Mouse (Mus musculus) splenic B cell, adult 2 months (primary cell): ENCODE data around the gene E130114P18Rik.

Experiments used
- DNase-seq: peaks from one replicate; pipeline ENCODE4 v3.0.0-alpha.2; 2011; ENCODE audit warnings: low read depth, low spot score
- H3K27me3 ChIP-seq: 2 replicates; pipeline ENCODE4 v1.6.1; 2012; ENCODE audit warnings: mild to moderate bottlenecking, low read length, moderate library complexity, mixed read lengths; ENCODE audit not compliant: control insufficient read depth, poor library complexity, insufficient read depth, severe bottlenecking
- H3K36me3 ChIP-seq: 2 replicates; pipeline ENCODE4 v1.6.1; 2012; ENCODE audit warnings: mild to moderate bottlenecking, low read length, moderate library complexity, mixed read lengths; ENCODE audit not compliant: control insufficient read depth, poor library complexity, insufficient read depth, severe bottlenecking

Gene E130114P18Rik

GRCm38 (mm10) chr4:97661611-97662273 is 116.1 kb downstream of the E130114P18Rik start:
- DNase-seq: no peak
- Histone ChIP-seq H3K36me3 (no peaks in the 10 kb centered on the region), H3K27me3 (no peaks in the 10 kb centered on the region)

GRCm38 (mm10) chr4:97657586-97657985 is 120.3 kb downstream of the E130114P18Rik start:
- Histone ChIP-seq H3K36me3 (no peaks in the 10 kb centered on the region), H3K27me3 (no peaks in the 10 kb centered on the region)
- no peak for DNase-seq

GRCm38 (mm10) chr4:97649626-97650015 is 128.3 kb downstream of the E130114P18Rik start:
- H3K27me3 ChIP-seq: no peaks in the 10 kb centered on the region
- DNase-seq: no peak
- no peaks in the 10 kb centered on the region for H3K36me3 ChIP-seq

GRCm38 (mm10) chr4:97648825-97649625 is 128.9 kb downstream of the E130114P18Rik start:
- H3K27me3 ChIP-seq: no peaks in the 10 kb centered on the region
- no peaks in the 10 kb centered on the region for H3K36me3 ChIP-seq
- no peak for DNase-seq

GRCm38 (mm10) chr4:97648436-97648707 is 129.5 kb downstream of the E130114P18Rik start:
- no peaks in the 10 kb centered on the region for H3K27me3 ChIP-seq
- H3K36me3 ChIP-seq: no peaks in the 10 kb centered on the region
- no peak for DNase-seq

- H3K36me3 ChIP-seq: no peaks in the 10 kb centered on the region
- no peaks in the 10 kb centered on the region for H3K27me3 ChIP-seq
- DNase-seq: no peak
Observed at GRCm38 (mm10) chr4:97647700-97648435, 130.0 kb downstream of the E130114P18Rik start.

GRCm38 (mm10) chr4:97647236-97647635 is 130.6 kb downstream of the E130114P18Rik start:
- DNase-seq: no peak
- no peaks in the 10 kb centered on the region for H3K27me3 ChIP-seq

GRCm38 (mm10) chr4:97640385-97640784 is 137.5 kb downstream of the E130114P18Rik start:
- H3K36me3 ChIP-seq: no peaks in the 10 kb centered on the region
- no peak for DNase-seq
- no peaks in the 10 kb centered on the region for H3K27me3 ChIP-seq

More at GRCm38 (mm10) chr4:97647236-97647635, 130.6 kb downstream of the E130114P18Rik start:
- no peaks in the 10 kb centered on the region for H3K36me3 ChIP-seq

- no peaks in the 10 kb centered on the region for H3K36me3 ChIP-seq
- no peaks in the 10 kb centered on the region for H3K27me3 ChIP-seq
- DNase-seq: no peak
Observed at GRCm38 (mm10) chr4:97636569-97636968, 141.3 kb downstream of the E130114P18Rik start.

- Histone ChIP-seq H3K36me3 (no peaks in the 10 kb centered on the region), H3K27me3 (no peaks in the 10 kb centered on the region)
- no peak for DNase-seq
Observed at GRCm38 (mm10) chr4:97635757-97636292, 142.1 kb downstream of the E130114P18Rik start.

- H3K36me3 ChIP-seq: no peaks in the 10 kb centered on the region
- no peaks in the 10 kb centered on the region for H3K27me3 ChIP-seq
- no peak for DNase-seq
Observed at GRCm38 (mm10) chr4:97635296-97635755, 142.6 kb downstream of the E130114P18Rik start.

- H3K36me3 ChIP-seq: no peaks in the 10 kb centered on the region
- no peak for DNase-seq
- no peaks in the 10 kb centered on the region for H3K27me3 ChIP-seq
Observed at GRCm38 (mm10) chr4:97628881-97629605, 148.8 kb downstream of the E130114P18Rik start.

GRCm38 (mm10) chr4:97626002-97626720 is 151.7 kb downstream of the E130114P18Rik start:
- Histone ChIP-seq H3K36me3 (no peaks in the 10 kb centered on the region), H3K27me3 (no peaks in the 10 kb centered on the region)
- DNase-seq: no peak

GRCm38 (mm10) chr4:97623165-97623564 is 154.7 kb downstream of the E130114P18Rik start:
- H3K27me3 ChIP-seq: no peaks in the 10 kb centered on the region
- DNase-seq: peak; percentile 1
- no peaks in the 10 kb centered on the region for H3K36me3 ChIP-seq
